Mouse (Mus musculus): ENCODE measurements around the gene Tspan1. TPM values are rescaled to one million over a fixed set of nuclear protein-coding genes. Genes with fewer than 3 reads are reported as not detected.

The Tspan1 gene
- polyA plus RNA-seq, 1 experiment from 2014 or later, result 4.1 TPM

- DNase-seq (ENCODE audit: low spot score), result peak; percentile 62
Measured at GRCm38 (mm10) chr4:116168617-116169352, 1.4 kb upstream of the Tspan1 start.

- no peak for DNase-seq (ENCODE audit: low spot score)
Measured at GRCm38 (mm10) chr4:116165708-116166407, 1.5 kb downstream of the Tspan1 start.

GRCm38 (mm10) chr4:116164759-116165554, 2.4 kb downstream of the Tspan1 start:
- peak; percentile 55 for DNase-seq (ENCODE audit: low spot score)

- no peak for DNase-seq (ENCODE audit: low spot score)
Measured at GRCm38 (mm10) chr4:116162142-116162541, 5.3 kb downstream of the Tspan1 start.

- DNase-seq (ENCODE audit: low spot score), result no peak
Measured at GRCm38 (mm10) chr4:116160769-116161168, 6.6 kb downstream of the Tspan1 start.

- peak; percentile 77 for DNase-seq (ENCODE audit: low spot score)
Measured at GRCm38 (mm10) chr4:116159912-116160311, 7.5 kb downstream of the Tspan1 start.

- DNase-seq (ENCODE audit: low spot score), result no peak
Measured at GRCm38 (mm10) chr4:116157882-116158281, 9.5 kb downstream of the Tspan1 start.

- no peak for DNase-seq (ENCODE audit: low spot score)
Measured at GRCm38 (mm10) chr4:116152702-116153101, 14.7 kb downstream of the Tspan1 start.

- no peak for DNase-seq (ENCODE audit: low spot score)
Measured at GRCm38 (mm10) chr4:116151238-116151637, 16.2 kb downstream of the Tspan1 start, which contains the start of gene Lurap1. TSS of gene Lurap1 (minus strand) at chr4:116151338.

- no peak for DNase-seq (ENCODE audit: low spot score)
Measured at GRCm38 (mm10) chr4:116150862-116151221, 16.6 kb downstream of the Tspan1 start.

- peak; percentile 61 for DNase-seq (ENCODE audit: low spot score)
Measured at GRCm38 (mm10) chr4:116150156-116150861, 17.1 kb downstream of the Tspan1 start.

GRCm38 (mm10) chr4:116149812-116150155, 17.6 kb downstream of the Tspan1 start:
- DNase-seq (ENCODE audit: low spot score), result no peak

GRCm38 (mm10) chr4:116143891-116144717, 23.3 kb downstream of the Tspan1 start:
- peak; percentile 54 for DNase-seq (ENCODE audit: low spot score)

GRCm38 (mm10) chr4:116143317-116143811, 24.0 kb downstream of the Tspan1 start:
- no peak for DNase-seq (ENCODE audit: low spot score)

GRCm38 (mm10) chr4:116142269-116142668, 25.1 kb downstream of the Tspan1 start:
- DNase-seq (ENCODE audit: low spot score), result no peak

GRCm38 (mm10) chr4:116141736-116142135, 25.7 kb downstream of the Tspan1 start:
- no peak for DNase-seq (ENCODE audit: low spot score)

GRCm38 (mm10) chr4:116140801-116141574, 26.4 kb downstream of the Tspan1 start:
- DNase-seq (ENCODE audit: low spot score), result no peak

GRCm38 (mm10) chr4:116137421-116137996, 29.9 kb downstream of the Tspan1 start:
- no peak for DNase-seq (ENCODE audit: low spot score)

GRCm38 (mm10) chr4:116134990-116135389, 32.4 kb downstream of the Tspan1 start:
- DNase-seq (ENCODE audit: low spot score), result peak; percentile 59
